Mouse (Mus musculus) embryo, embryonic 10 days (tissue): ENCODE results near the gene Slc39a11.

Experiments used
- DNase-seq: peaks from one replicate; pipeline ENCODE4 v3.0.0-alpha.2; 2015; ENCODE audit warnings: low spot score

Slc39a11 gene

DNA sequence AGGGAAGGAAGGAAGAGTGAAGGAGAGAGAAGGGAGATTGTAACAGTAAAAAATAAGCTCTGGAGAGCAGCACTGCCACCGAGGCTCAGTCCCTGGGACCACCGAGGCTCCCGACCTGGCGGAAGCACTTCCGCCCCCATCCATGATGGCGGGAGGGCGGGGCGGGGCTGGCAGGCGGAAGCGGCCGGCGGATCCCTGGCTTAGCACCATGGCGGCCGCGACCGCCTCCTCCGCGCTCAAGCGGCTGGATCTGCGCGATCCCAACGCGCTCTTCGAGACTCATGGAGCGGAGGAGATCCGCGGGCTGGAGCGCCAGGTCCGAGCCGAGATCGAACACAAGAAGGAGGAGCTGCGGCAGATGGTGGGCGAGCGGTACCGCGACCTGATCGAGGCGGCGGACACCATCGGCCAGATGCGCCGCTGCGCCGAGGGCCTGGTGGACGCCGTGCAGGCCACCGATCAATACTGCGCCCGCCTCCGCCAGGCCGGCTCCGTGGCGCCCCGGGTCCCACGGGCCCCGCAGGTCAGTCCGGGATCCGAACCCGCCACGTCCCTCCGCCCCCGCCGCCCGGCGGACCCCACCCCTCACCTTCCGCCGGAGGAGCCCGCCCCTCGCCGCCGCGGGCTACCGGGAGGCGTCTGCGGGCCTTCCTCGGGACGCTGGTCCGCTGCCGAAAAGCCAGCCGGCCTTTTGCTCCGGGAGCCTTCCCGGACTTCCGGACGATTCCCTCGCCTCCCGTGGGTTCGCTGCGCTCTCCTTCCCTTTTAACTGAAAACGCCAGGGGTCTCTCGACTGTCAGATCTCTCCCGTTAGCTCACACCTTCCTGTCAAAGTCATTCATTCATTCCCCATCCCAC is at the start of gene Slc39a11:
Slc39a11 (minus strand) TSS at position 727 of the 858 bp plus-strand sequence.
- DNase-seq, result peak; percentile 83

DNA sequence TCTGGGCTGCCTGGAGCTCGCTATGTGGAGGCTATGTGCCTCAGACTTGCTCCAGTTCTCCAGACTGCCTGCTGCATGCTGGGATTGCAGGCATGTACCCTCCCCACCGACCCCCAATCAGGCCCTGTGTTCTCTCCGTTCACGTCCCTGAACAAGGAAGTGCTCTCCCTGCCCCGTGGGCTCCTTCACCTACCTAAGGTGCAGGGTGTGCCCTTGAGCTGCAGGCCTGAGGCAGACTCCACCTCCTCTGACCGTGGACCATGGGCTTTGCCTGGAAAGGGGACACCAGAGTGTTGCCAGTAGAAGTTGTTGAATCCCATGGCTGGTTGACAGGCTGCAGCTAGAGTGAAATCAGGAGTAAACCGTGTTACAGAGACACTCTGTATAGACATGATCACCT is 49.8 kb upstream of the Slc39a11 start:
- no peak for DNase-seq

DNA sequence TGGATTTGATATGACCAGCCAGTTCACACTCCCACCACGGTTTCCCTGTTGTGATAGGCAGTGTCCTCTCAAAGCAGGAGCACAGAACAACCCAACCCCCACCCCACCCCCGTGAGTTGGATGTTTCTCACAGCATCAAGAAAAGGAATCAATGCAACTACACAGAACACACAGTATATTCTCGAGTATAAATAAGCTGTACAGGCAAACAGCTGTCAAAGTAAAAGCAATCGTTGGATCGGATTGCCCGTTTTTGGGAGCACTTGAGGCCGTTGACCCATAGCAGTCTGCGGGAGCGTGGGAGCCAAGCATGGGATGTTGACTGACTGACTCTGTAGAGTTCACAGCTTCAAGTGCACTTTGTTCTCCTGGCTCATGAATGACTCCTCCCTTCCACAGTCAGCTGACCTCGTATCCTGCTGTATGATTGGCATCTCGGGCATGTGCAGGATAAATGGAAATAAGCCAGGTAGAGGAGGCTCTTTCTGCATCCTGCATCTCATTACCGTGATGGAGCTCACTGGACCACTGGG is 48.2 kb upstream of the Slc39a11 start:
- DNase-seq, result no peak

DNA sequence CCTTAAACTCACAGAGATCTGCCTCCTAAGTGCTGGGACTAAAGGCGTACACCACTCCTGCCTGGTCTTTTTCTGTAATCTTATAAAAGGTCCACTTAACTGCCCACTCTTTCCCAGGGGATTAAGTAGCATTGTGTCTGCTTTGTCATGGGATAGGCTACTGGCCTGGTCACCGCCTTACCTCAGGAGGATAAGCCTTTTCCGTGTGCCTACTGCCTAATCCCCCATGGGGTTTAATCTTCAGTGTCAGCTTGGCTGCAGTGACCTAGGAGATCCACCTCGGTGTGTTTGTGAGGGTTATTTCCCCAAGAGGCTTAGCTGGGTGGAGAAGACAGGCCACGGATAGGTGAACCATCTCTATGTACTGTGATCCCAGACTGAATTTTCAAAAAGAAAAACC is 47.7 kb upstream of the Slc39a11 start:
- DNase-seq, result no peak

DNA sequence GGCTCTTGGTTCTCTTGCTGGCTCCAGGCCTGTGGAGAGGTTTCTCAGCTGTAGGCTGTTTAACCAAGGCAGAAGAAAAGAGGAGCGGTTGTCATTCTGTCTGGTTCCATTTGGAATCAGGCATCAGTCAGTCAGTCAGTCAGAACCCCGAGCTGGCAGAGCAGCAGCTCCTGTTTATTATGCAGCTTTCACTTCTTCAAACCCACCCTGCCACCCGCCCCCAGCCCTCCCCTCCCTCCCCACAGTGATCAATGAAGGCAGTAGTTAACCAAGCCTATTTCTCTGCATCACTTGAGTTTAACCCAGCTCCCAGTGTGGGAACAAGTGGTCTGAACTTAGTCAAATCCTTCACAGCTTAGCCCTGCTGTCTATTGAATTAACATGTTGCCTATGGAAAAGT is 42.0 kb upstream of the Slc39a11 start:
- DNase-seq, result no peak

DNA sequence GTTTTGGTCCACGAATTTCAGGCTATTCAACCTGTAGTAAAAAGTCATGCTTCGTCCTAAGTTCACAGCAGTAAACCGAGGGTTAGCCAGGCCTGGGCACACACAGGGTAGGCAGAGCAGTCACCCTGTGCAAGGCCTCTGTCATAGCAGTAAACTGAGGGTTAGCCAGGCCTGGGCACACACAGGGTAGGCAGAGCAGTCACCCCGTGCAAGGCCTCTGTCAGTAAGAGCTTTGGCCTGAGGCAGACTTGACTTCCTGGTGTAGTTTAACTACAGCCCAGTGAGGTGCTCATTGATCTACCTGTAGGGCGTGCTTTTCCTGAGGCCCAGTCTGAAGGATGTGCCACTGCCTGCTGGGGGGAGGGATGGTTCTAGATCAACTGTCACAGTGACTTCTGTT is 41.4 kb upstream of the Slc39a11 start:
- no peak for DNase-seq

DNA sequence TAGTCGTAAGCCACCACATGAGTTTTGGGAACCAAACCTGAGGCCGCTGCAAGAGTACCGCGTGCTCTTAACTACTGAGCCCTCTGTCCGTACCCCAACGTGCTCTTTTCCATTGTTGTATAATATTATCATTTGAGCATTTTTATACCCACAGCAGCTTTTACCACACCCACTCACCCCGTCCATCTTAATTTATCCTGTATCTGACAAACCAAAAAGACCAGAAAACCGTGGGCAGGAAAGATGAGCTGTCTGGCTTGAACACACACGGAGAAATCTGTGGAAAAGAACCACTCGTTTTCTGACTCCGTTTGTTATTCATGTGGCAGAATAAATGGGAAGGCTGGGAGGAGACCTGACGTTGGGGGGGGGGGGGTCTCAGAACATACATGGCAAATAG is 40.6 kb upstream of the Slc39a11 start:
- DNase-seq, result no peak

DNA sequence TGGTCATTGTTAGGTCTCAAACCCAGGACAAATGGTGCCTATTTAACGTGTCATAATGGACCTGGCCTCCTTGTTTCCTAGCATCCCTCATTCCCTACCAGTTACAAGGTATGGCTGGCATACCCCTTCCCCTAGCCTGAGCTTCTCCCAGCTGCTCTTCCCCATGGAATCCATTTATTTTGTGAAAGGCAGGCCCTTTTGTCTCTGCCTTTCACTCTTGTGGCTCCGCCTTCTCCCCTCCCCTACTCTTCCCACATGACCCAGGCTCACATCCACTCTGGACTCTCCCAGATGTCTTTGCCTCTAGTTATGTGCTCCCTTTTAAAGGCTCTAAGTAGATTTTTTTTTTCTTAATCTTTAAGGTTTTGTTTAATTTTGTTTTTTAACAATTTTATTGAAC is 37.2 kb upstream of the Slc39a11 start:
- peak; percentile 75 for DNase-seq

DNA sequence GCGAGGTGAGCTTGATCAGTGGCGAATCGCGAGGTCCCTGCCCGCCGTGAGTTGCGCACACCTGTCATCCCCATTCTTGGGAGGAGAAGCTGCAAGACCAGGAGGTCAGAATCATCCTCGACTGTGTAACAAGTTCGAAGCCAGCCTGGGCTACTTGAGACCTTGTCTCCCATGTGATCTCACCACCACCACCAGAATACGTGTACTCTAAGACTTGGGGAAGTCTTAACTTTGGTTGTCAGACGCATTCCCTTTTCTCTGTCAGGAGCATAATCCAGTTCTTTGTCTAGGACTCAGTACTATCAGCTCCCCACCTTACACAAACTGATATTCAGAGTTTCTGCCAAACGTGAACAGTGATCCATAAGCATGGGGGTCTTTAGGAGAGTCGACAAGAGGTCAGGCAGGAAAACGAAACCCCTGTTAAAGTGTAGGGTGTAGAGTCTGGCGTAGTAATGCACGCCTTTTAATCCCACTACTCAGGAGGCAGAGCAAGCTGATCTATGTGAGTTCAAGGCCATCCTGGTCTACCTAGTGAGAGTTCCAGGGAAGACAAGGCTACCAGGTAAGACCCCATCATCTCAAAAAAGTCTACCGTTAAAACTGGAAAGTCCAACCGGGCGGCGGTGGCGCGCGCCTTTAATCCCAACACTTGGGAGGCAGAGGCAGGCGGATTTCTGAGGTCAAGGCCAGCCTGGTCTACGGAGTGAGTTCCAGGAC is 35.0 kb upstream of the Slc39a11 start:
- DNase-seq, result no peak

DNA sequence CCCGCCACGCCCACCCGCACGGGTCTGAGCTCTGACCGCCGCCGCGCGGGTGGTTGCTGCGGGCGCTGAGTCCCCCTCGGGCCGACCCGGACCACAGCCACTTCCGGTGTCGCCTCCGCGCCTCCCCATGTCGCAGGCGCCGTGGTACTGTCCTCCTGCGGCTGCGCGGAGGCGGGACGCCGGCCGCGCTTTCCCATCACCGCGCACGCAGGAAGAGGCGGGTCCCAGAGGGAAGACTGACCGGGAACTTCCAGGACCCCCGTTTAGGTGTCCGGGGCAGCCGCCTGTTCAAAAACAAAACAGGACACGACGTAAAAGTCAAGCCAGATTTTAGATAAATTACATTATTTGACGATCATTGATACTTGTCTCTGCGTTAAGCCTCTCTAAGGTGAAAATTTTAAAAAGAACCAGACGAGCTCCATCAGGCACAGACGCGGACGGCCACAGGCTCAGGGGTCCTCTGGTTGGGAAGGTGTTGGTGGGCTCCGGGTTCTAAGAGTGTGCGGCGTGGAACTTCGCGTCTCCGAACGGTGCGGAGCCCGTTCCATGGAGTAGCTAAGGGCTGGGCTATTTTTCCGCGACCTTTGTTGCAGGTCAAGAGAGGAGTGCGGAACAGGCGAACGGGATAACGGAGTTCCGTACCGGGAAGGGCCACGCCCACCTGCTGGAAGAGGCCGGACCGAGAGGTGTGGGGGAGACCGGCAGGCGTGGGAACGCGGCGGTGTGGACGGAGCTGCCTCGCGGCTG is 34.3 kb upstream of the Slc39a11 start, which contains the start of the genes Fam104a and D11Wsu47e:
Fam104a (minus strand) TSS at position 199 of the 750 bp plus-strand sequence.
D11Wsu47e (plus strand) TSS at position 456 of the 750 bp plus-strand sequence.
- peak; percentile 96 for DNase-seq

DNA sequence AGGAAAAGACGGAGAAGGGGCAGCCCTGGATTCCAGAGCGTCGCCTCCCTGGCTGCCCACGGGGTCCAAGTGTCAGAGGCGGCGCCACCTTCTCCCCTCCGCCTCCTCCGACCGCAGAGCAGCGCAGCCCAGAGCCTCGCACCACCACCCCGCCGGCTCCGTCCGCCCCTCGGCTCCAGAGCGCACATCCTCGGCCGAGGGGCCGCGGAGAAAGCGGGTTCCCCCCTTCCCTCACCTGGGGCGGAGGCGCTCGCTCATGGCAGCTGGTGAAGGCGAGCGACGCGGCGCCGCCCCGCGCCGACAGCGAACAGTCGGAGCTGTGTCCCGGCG is 33.7 kb upstream of the Slc39a11 start:
- no peak for DNase-seq

DNA sequence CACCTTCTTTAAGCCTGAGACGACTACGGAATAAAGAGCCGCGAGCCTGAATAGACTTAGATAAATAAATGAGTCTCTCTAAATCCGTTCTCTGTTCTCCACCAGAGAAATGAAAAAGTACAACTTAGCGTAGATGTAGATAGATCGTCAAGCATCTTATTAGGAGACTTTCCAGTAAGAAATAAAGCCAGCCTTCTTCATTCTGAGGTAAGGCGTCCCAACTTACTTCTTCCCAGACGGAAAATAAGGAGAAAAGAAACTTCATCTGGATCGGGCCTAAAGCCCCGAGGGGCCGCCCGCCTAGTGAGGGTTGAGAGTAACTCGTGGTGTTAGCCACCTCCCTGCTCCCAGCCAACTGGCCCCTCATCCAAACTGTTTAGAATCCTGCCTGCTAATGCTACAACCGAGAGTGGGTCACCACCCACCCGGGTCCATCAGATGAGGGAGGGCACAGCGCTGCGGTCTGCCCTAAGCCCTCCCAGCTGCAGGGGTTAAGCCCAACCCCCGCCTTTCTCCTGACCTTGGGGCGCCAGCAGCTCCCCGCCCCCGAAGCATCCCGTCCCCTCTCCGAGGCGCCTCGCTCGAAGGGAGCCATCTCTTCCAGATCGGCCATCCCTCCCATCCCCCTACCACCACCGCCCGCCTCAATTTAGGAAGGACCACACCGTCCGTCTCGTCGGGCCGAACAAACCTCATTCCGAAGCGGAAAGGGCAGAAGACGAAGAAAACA is 33.2 kb upstream of the Slc39a11 start:
- peak; percentile 74 for DNase-seq

DNA sequence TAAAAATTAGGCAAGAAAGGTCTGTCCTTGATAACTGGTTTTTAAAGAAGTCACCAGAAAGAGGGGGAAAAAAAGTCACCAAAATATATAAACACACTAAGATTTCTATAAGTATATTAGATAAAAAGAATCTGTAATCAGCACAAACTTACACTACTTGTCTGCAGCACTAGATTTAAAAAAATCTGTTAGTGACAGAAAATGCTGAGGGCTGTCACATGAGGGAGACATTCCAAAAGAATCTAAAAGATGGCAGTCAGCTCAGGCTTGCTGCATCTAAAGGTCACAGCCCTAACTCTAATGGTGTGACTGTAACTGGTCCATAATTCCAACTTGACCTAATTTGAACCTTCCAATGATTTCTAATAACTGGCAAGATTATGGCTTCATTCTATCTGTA is 32.1 kb upstream of the Slc39a11 start:
- no peak for DNase-seq

DNA sequence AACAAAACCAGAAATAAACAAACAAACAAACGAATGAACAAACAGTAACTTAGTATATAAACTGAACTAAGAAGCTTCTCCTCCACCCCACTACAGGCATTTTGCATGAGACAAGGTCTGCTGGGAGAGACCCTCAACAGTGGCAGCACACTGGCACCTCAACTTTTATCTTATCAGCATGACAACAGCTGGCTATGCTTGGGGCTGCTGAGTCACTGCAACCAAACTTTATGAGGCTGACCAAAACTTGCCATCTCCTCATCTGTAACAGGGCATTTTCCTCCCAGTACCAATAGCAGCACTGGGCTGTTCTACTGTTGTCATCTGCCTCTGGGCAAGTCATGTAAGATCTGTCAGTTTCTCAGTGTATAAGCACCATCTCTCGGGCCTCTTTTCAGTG is 31.1 kb upstream of the Slc39a11 start:
- no peak for DNase-seq

DNA sequence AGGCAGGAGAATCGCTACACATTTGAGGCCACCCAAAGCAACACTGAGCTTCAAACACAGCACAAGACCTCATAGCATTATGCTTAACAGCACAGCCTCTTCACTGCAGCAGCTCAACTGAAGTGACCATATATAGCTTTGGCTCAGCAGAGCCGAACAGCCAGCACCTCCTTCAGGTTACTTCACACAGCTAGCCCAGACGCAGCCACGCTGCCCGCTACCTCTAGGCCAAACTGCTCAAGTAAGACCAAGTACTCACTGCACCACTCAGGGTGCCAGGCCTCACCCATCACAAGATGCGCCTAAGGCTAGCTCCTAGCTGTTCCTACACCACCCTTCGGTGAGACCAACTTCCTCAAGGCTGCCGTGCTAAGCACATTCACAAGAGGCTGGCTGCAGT is 28.5 kb upstream of the Slc39a11 start:
- no peak for DNase-seq

DNA sequence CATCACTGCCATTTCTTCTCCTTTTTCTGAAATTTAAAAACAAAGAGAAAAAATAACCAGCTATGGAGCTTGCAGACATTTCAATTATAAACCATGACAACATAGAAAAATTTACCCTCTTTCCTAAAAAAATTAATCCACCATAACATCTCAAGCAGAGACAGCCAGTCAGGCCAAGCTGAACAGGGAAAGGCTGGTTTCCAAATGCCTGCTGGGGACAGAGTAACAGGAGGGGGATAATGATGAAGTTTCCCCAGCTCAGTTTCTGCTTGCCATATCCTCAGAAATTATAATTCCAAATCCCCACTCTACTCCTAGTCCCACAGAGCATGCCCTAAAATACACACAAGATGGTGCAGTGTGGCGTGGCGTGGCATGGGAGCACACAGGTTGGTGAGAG is 27.5 kb upstream of the Slc39a11 start:
- no peak for DNase-seq

DNA sequence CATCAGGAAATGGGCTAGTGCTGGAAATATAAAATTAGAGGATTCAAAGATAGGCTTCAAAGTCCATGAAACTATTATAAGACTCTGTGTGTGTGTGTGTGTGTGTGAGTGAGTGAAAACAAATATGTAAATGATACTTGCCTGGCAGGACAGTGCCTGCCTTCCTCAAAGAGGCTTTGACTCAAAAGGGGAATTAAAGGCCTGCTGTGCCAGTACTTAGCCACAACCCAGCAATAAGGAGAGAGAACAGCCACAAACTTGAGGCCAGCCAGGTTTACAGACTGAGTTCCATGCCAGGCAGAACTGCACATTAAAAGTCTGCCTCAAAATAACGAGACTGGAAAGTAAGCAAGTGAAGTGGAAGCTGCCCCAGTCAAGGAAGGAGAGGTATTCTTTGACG is 27.0 kb upstream of the Slc39a11 start:
- DNase-seq, result no peak

DNA sequence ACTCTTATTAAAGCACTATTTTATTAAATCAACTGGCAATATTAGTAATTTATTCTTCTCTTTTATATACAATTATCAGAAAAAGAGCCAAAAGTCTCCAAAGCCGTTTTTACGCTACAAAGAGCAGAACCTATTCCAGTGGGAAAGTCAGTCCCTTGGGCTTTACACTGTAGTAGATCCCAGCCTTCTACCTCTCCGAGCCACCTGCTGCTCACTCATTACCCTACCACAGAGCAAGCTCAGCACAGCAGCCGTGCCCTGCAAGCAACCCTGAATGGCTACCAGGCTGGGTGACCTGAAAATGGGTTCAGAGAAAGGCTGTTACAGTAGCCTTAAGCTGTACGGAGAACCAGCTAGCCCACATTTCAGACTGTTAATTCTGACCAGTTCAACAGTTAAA is 24.7 kb upstream of the Slc39a11 start:
- DNase-seq, result no peak

DNA sequence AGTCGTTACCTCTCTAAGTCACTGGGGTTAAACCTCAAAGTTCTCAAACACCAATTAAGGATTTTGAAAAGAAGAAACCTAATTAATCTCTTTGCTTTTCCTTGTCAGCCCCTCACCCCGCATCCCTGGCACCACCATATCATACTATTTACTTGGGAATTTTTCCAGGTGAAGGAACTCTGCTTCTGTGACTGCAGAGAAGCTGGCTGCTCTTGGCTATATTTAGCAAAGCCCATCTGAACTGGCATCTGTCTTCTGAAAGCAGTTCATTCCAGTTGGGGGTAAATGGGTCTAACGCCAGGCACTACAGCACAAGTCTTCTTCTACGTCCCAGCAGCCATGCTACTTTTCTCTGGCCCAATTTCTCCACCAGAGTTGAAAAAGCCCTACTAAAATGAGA is 23.7 kb upstream of the Slc39a11 start:
- no peak for DNase-seq

DNA sequence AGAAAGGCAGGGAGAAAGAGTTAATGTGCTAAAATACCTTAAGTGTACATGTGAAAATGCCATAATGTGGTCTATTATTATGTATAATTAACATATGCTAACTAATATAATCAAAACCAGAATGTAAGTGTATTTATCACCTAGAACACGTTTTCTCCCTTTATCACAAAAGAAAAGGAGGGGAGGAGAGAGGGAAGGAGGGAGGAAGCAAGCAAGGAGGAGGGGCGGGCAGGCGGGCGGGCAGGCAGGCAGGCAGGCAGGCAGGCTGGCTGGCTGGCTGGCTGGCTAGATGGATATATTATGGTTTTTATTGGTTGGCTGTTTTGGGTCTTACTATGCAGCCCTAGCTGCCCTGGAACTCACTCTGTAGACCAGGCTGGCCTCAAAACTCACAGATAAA is 19.8 kb upstream of the Slc39a11 start:
- DNase-seq, result no peak

DNA sequence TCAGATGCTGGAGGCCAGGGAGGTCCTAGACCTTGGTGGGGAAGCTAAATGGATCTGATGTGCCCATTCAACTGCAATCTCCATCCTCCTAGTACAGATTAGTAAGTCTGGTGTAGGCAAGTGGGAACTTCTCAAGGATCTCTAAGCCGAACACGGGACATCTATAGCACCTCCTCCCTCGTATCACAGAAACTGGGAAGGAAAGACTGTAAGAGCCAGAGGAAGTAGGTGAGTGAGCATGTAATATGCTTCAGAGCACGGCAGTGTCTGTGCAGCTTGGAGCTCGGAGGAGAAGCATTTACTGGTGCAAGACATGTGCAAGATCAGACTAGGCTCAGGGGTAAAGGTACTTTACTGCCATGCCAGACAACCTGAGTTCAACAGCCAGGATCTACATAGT is 19.0 kb upstream of the Slc39a11 start:
- no peak for DNase-seq

DNA sequence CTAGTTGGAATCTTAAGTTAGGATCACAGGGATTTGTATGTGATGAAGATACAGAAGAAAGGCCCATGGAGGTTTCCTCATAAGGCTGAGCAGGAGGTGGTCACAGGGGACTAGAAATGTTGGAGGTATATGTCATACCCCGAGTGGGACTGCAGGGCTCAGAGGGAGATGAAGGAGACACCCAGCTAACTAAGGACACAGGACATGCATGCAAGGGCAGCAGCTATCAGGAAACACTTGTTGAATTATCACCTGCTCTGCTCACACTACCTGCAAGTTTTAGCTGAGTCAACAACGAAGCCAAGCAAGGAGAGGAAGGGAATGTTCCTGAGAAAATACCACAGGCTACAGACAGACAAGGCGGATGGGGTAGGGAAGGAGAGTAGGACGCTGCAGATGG is 17.8 kb upstream of the Slc39a11 start:
- DNase-seq, result no peak
